Mouse (Mus musculus) lung, postnatal 36 days (tissue): ENCODE results near the gene Gsto2.

ENCODE experiments used
- DNase-seq: peaks from one replicate; pipeline ENCODE4 v3.0.0; 2022; ENCODE audit warnings: mixed read lengths

Gsto2 gene

GRCm38 (mm10) chr19:47929043-47929442 is 63.7 kb downstream of the Gsto2 start:
- DNase-seq, result peak; percentile 87

DNA sequence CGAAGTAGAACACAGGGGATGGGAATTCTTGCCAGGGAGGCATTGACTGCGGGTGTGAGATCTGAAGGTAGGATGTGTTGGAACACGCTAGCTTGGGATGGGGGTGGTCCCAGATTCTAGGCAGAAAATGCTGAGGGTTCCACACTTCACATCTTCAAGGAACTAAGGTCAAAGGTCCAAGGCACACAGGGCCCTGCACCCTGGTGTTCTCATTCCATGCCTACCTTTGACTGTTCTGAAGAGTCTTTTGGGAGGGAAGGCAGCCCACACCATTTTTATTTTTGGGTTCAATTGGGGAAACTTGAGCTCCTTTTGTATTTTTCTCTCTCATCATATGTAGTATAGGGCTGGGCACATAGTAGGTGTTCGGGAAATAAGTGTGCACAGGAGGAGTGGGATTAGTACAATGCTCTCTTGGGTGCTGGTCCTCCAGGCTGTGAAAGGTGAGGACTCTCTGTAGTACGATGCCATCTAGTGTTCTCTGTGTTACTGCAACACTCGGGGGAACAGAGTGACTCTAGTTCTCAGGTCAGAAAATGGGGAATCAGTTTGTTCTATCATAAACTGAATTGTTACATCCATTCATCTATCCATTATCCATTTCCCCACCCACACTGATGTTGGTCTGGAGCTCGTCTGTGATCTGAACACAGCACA is 66.8 kb downstream of the Gsto2 start:
- peak; percentile 74 for DNase-seq

GRCm38 (mm10) chr19:47934146-47934545 is 68.8 kb downstream of the Gsto2 start:
- no peak for DNase-seq

GRCm38 (mm10) chr19:47934636-47935238 is 69.4 kb downstream of the Gsto2 start:
- peak; percentile 67 for DNase-seq

DNA sequence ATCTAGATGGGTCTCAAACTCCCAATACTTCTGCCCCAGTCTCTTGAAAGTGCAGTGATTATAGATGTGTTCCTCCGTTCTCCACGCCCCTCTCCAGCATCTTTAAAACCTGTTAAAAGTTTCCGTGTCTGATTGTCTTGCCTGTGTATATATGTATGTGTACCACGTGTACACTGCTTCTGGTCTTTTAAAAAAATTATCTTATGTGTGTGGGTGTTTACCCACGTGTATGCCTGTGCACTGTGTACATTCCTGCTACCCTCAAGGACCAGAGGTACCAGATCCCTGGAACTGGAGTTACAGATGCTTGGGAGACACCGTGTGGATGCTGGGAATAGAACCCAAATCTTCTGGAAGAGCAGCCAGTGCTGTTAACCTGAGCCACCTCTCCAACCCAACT is 70.2 kb downstream of the Gsto2 start:
- DNase-seq, result no peak
